12 mouse cellular contexts compared by ENCODE assay signal in the genomic region with DNA sequence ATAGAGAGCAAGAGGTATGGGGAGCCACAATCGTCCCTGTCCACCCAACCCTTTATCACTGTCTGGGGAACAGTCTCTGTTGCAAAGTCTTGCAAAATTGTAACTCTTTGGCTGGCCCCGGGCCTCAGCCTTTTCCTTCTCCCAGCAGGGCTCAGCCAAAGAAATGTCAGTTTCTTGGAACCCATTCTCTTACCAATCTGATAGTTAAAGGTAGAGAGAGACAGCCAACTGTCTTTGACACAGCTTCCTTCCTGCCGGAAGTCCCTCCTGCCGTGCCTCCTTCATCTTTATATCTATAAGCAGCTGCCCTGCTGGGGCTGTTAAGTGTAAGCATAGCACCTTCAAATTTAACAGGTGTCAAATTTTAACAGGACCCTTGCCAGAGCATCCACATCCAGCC.
A peak's percentile ranks its signal among the peaks of the same experiment; 100 is the strongest.
DNase-seq lines count a peak whose midpoint lies in the region; ATAC-seq lines count a peak whose summit lies in the region.
"Had no signal": no experiment of that assay in that cellular context is flagged by ENCODE, and none has a peak within 500 bp of the region (broad histone marks: within the 10 kb centered on the region; RNA-seq: fewer than 3 reads in every experiment).

No protein-coding gene starts in this region.

- peak; percentile 60 for DNase-seq in testis, postnatal 14 days (ENCODE audit: low spot score)
- no peak for DNase-seq in testis, postnatal 10 days (ENCODE audit: low spot score)
- peak; percentile 20 for DNase-seq in c-Kit-positive CD71-positive TER-119-positive erythroid progenitor cells, embryonic 14.5 days (ENCODE audit: low spot score)
- DNase-seq in frontal cortex, postnatal 10 days (ENCODE audit: low spot score in 2 of 2), result no peak
- no peak for DNase-seq in kidney, adult 9 months
- DNase-seq in heart, adult 8-10 months (ENCODE audit: low spot score), result no peak
- no peak for DNase-seq in layer of hippocampus, adult 9-11 months
- DNase-seq: cerebellum, postnatal 14 days; kidney, postnatal 10 days; lung, adult 18-20 months; right cerebral cortex, postnatal 14 days had no signal

- 0 out of 2 replicates have a peak, but pooled peaks have one; percentile 2 for ATAC-seq in megakaryocyte progenitor cell, adult 5-6 weeks (replicated peaks; ENCODE audit: poor library complexity)

Comparison
In these comparisons a context has a peak if more than half of its experiments do, and no peak if none do; other contexts are left out.
1. DNase-seq: peak in testis, postnatal 14 days (single experiment) and c-Kit-positive CD71-positive TER-119-positive erythroid progenitor cells, embryonic 14.5 days (single experiment); none in testis, postnatal 10 days (single experiment), frontal cortex, postnatal 10 days (0 of 2), kidney, adult 9 months (single experiment), heart, adult 8-10 months (single experiment) and layer of hippocampus, adult 9-11 months (single experiment).